Mouse (Mus musculus) cerebellum, adult 2 months (tissue): Measurements from ENCODE around the gene Mgea5.

Experiments used
- CTCF ChIP-seq: fragments of 200-500 bp; IDR thresholded peaks from 2 replicates; pipeline ENCODE4 v1.5.1; 2011; ENCODE audit warnings: low read depth, mild to moderate bottlenecking, control low read depth, low read length, moderate library complexity, borderline replicate concordance; ENCODE audit not compliant: insufficient read depth
- POLR2A ChIP-seq: fragments of 200-500 bp; IDR thresholded peaks from 2 replicates; pipeline ENCODE4 v1.6.1; 2011; ENCODE audit warnings: low read length, control low read depth, borderline replicate concordance; ENCODE audit not compliant: insufficient read depth

- TF ChIP-seq CTCF (no peak), POLR2A (no peak)
Measured at GRCm38 (mm10) chr19:45796879-45797278, 13.2 kb upstream of the Mgea5 start.
